Mouse (Mus musculus): ENCODE data around the gene Bola2. TPM values are rescaled to one million over a fixed set of nuclear protein-coding genes. Genes with fewer than 3 reads are reported as not detected.

Bola2 gene
- polyA plus RNA-seq, 1 experiment from 2014 or later: 140 TPM

Other genes with a start within 250 kb of the Bola2 start
- 0.79 and 1.1 TPM in 2 replicates for gene Atp2a1, start 232.3 kb upstream of the Bola2 start, polyA plus RNA-seq (2014; fragmentation: Nextera tagmentation; extraction: Ambion mirVana)
- gene Sh2b1, start 220.0 kb upstream of the Bola2 start, polyA plus RNA-seq (2014; fragmentation: Nextera tagmentation; extraction: Ambion mirVana): 59.5 and 61.1 TPM in 2 replicates
- 133 and 137 TPM in 2 replicates for gene Tufm, start 208.0 kb upstream of the Bola2 start, polyA plus RNA-seq (2014; fragmentation: Nextera tagmentation; extraction: Ambion mirVana)
- 68.5 and 68.9 TPM in 2 replicates for gene Atxn2l, start 192.0 kb upstream of the Bola2 start, polyA plus RNA-seq (2014; fragmentation: Nextera tagmentation; extraction: Ambion mirVana)
- gene Eif3c, start 129.0 kb upstream of the Bola2 start, polyA plus RNA-seq (2014; fragmentation: Nextera tagmentation; extraction: Ambion mirVana): 156 and 171 TPM in 2 replicates
- 0.06 and 0.70 TPM in 2 replicates for gene Apobr, start 110.5 kb upstream of the Bola2 start, polyA plus RNA-seq (2014; fragmentation: Nextera tagmentation; extraction: Ambion mirVana)
- gene Cln3, start 109.6 kb upstream of the Bola2 start, polyA plus RNA-seq (2014; fragmentation: Nextera tagmentation; extraction: Ambion mirVana): 24.9 and 26.6 TPM in 2 replicates
- not detected in 2 replicates for gene Il27, start 100.5 kb upstream of the Bola2 start, polyA plus RNA-seq (2014; fragmentation: Nextera tagmentation; extraction: Ambion mirVana)
- 2.2 and 10.8 TPM in 2 replicates for gene Nupr1, start 64.5 kb upstream of the Bola2 start, polyA plus RNA-seq (2014; fragmentation: Nextera tagmentation; extraction: Ambion mirVana)
- 58.0 and 61.5 TPM in 2 replicates for gene Sgf29, start 46.1 kb upstream of the Bola2 start, polyA plus RNA-seq (2014; fragmentation: Nextera tagmentation; extraction: Ambion mirVana)
- gene Sult1a1, start 19.0 kb upstream of the Bola2 start, polyA plus RNA-seq (2014; fragmentation: Nextera tagmentation; extraction: Ambion mirVana): 0.59 and 2.2 TPM in 2 replicates
- 11.2 and 13.1 TPM in 2 replicates for gene Slx1b, start 383 bp downstream of the Bola2 start, polyA plus RNA-seq (2014; fragmentation: Nextera tagmentation; extraction: Ambion mirVana)
- 98.8 and 104 TPM in 2 replicates for gene Coro1a, start 12.4 kb downstream of the Bola2 start, polyA plus RNA-seq (2014; fragmentation: Nextera tagmentation; extraction: Ambion mirVana)
- gene Mapk3, start 64.2 kb downstream of the Bola2 start, polyA plus RNA-seq (2014; fragmentation: Nextera tagmentation; extraction: Ambion mirVana): 85.0 and 85.9 TPM in 2 replicates
- 1.8 and 2.4 TPM in 2 replicates for gene Gdpd3, start 70.9 kb downstream of the Bola2 start, polyA plus RNA-seq (2014; fragmentation: Nextera tagmentation; extraction: Ambion mirVana)
- gene Ypel3, start 81.6 kb downstream of the Bola2 start, polyA plus RNA-seq (2014; fragmentation: Nextera tagmentation; extraction: Ambion mirVana): 219 and 246 TPM in 2 replicates
- gene Tbx6, start 86.1 kb downstream of the Bola2 start, polyA plus RNA-seq (2014; fragmentation: Nextera tagmentation; extraction: Ambion mirVana): 0.27 and 0.55 TPM in 2 replicates
- gene Ppp4c, start 97.1 kb downstream of the Bola2 start, polyA plus RNA-seq (2014; fragmentation: Nextera tagmentation; extraction: Ambion mirVana): 154 and 168 TPM in 2 replicates
- 50.9 and 64.4 TPM in 2 replicates for gene Fam57b, start 102.3 kb downstream of the Bola2 start, polyA plus RNA-seq (2014; fragmentation: Nextera tagmentation; extraction: Ambion mirVana)
- gene 4930451I11Rik, start 136.2 kb downstream of the Bola2 start, polyA plus RNA-seq (2014; fragmentation: Nextera tagmentation; extraction: Ambion mirVana): not detected in 2 replicates
- 18.4 and 20.2 TPM in 2 replicates for gene Doc2a, start 152.0 kb downstream of the Bola2 start, polyA plus RNA-seq (2014; fragmentation: Nextera tagmentation; extraction: Ambion mirVana)
- gene Hirip3, start 166.6 kb downstream of the Bola2 start, polyA plus RNA-seq (2014; fragmentation: Nextera tagmentation; extraction: Ambion mirVana): 11.0 and 15.2 TPM in 2 replicates
- 86.7 and 92.4 TPM in 2 replicates for gene Ino80e, start 167.0 kb downstream of the Bola2 start, polyA plus RNA-seq (2014; fragmentation: Nextera tagmentation; extraction: Ambion mirVana)
- 28.9 and 36.5 TPM in 2 replicates for gene Taok2, start 189.3 kb downstream of the Bola2 start, polyA plus RNA-seq (2014; fragmentation: Nextera tagmentation; extraction: Ambion mirVana)
- gene Tmem219, start 227.5 kb downstream of the Bola2 start, polyA plus RNA-seq (2014; fragmentation: Nextera tagmentation; extraction: Ambion mirVana): 29.4 and 32.2 TPM in 2 replicates
- gene Kctd13, start 233.5 kb downstream of the Bola2 start, polyA plus RNA-seq (2014; fragmentation: Nextera tagmentation; extraction: Ambion mirVana): 92.9 and 103 TPM in 2 replicates

All from neural tube, embryonic 14.5 days (tissue).